Mouse (Mus musculus): ENCODE data around the gene Tcf20.

Gene Tcf20

Small RNA genes within 50 kb of the gene (microRNA-seq; reads per million reads assigned to microRNA genes)
- gene Gm27618 (0 reads per million in 2 experiments), gene Mir3080 (1.5 to 2.8 reads per million in 2 experiments)

Measured in adrenal gland (tissue).